Mouse (Mus musculus) spleen, adult 2 months (tissue): ENCODE results near the gene Morc1. TPM values are rescaled to one million over a fixed set of nuclear protein-coding genes. Genes with fewer than 3 reads are reported as not detected.

Experiments
- DNase-seq, 2 experiments: peaks; one replicate each; pipeline versions ENCODE4 v3.0.0 to v3.0.0-alpha.2; 2012 to 2021; ENCODE audit warnings: low spot score in 2 of 2, low read depth in 1 of 2
- H3K27ac ChIP-seq: fragments of 200-500 bp; 2 replicates; pipeline ENCODE4 v1.5.1; 2012; ENCODE audit warnings: low read length, inconsistent platforms; ENCODE audit not compliant: insufficient read depth
- H3K27me3 ChIP-seq: fragments of 200-500 bp; 2 replicates; pipeline ENCODE4 v1.6.1; 2012; ENCODE audit warnings: mild to moderate bottlenecking, moderate library complexity, low read length, inconsistent platforms; ENCODE audit not compliant: control insufficient read depth, insufficient read depth
- H3K36me3 ChIP-seq: fragments of 200-500 bp; 2 replicates; pipeline ENCODE4 v1.6.1; 2012; ENCODE audit warnings: mild to moderate bottlenecking, low read length, inconsistent platforms; ENCODE audit not compliant: control insufficient read depth, insufficient read depth
- H3K4me1 ChIP-seq: fragments of 200-500 bp; 2 replicates; pipeline ENCODE4 v1.6.1; 2011; ENCODE audit warnings: inconsistent platforms; ENCODE audit not compliant: control insufficient read depth, insufficient read depth, insufficient read length
- H3K4me3 ChIP-seq: fragments of 200-500 bp; 2 replicates; pipeline ENCODE4 v1.5.1; 2011; ENCODE audit warnings: mild to moderate bottlenecking, inconsistent platforms; ENCODE audit not compliant: insufficient read depth, insufficient read length; ENCODE audit errors: extremely low read depth
- CTCF ChIP-seq: fragments of 200-500 bp; IDR thresholded peaks from 2 replicates; pipeline ENCODE4 v1.5.1; 2011; ENCODE audit warnings: mild to moderate bottlenecking, inconsistent platforms; ENCODE audit not compliant: insufficient read depth, insufficient read length, insufficient replicate concordance; ENCODE audit errors: extremely low read depth
- POLR2A ChIP-seq: fragments of 200-500 bp; IDR thresholded peaks from 2 replicates; pipeline ENCODE4 v1.6.1; 2011; ENCODE audit warnings: low read depth, low read length, inconsistent platforms
- WGBS: fragments of 180-500 bp; shearing (Covaris S2); methylation state at CpG from one replicate; pipeline ENCODE4 v1.1.7; 2018; 5-methylcytosine and 5-hydroxymethylcytosine counted together
- polyA plus RNA-seq: library from polyadenylated mRNA; depleted of rRNA; stranded (reverse); fragments of >200 nt; gene quantifications from 2 replicates; pipeline ENCODE4 v1.2.3, GENCODE M21; 2012

Gene Morc1
- polyA plus RNA-seq, 1 experiment: not detected

GRCm38 (mm10) chr16:48473396-48473795 is 42.4 kb downstream of the Morc1 start:
- TF ChIP-seq POLR2A: no peak
- Histone ChIP-seq H3K4me1 (no peaks in the 10 kb centered on the region), H3K27ac (no peak overlapping the region), H3K27me3 (no peaks in the 10 kb centered on the region), H3K4me3 (no peak overlapping the region), H3K36me3 (no peaks in the 10 kb centered on the region)
- no peak for DNase-seq
- WGBS: 92% methylated on average over 10 of the region's 10 CpGs

- Histone ChIP-seq H3K4me3 (no peak overlapping the region), H3K4me1 (no peaks in the 10 kb centered on the region), H3K27ac (no peak overlapping the region), H3K27me3 (no peaks in the 10 kb centered on the region), H3K36me3 (no peaks in the 10 kb centered on the region)
- TF ChIP-seq POLR2A (no peak), CTCF (no peak)
- no peak for DNase-seq
- WGBS: 52% methylated on average over 4 of the region's 4 CpGs
These were observed 44.1 kb downstream of the Morc1 start for GRCm38 (mm10) chr16:48474896-48475802.

GRCm38 (mm10) chr16:48479266-48479848 is 48.3 kb downstream of the Morc1 start:
- no peak for DNase-seq
- 84% methylated on average over 8 of the region's 8 CpGs for WGBS

GRCm38 (mm10) chr16:48516776-48517499 is 85.9 kb downstream of the Morc1 start:
- DNase-seq: no peak
- H3K27me3 ChIP-seq: no peaks in the 10 kb centered on the region
- no peaks in the 10 kb centered on the region for H3K4me1 ChIP-seq
- H3K4me3 ChIP-seq: no peak overlapping the region
- no peak overlapping the region for H3K27ac ChIP-seq
- TF ChIP-seq CTCF: no peak
- TF ChIP-seq POLR2A: no peak
- no peaks in the 10 kb centered on the region for H3K36me3 ChIP-seq
- 83% methylated on average over 5 of the region's 5 CpGs for WGBS

More at GRCm38 (mm10) chr16:48479266-48479848, 48.3 kb downstream of the Morc1 start:
- Histone ChIP-seq H3K4me1 (no peaks in the 10 kb centered on the region), H3K27ac (no peak overlapping the region), H3K4me3 (no peak overlapping the region), H3K27me3 (no peaks in the 10 kb centered on the region), H3K36me3 (no peaks in the 10 kb centered on the region)
- TF ChIP-seq CTCF (no peak), POLR2A (no peak)

GRCm38 (mm10) chr16:48519569-48519968 is 88.5 kb downstream of the Morc1 start:
- H3K27ac ChIP-seq: no peak overlapping the region
- H3K4me1 ChIP-seq: no peaks in the 10 kb centered on the region
- H3K36me3 ChIP-seq: no peaks in the 10 kb centered on the region
- no peak for TF ChIP-seq POLR2A
- TF ChIP-seq CTCF: no peak
- H3K27me3 ChIP-seq: no peaks in the 10 kb centered on the region
- no peak for DNase-seq
- H3K4me3 ChIP-seq: no peak overlapping the region

- H3K27ac ChIP-seq: no peak overlapping the region
- no peak overlapping the region for H3K4me3 ChIP-seq
- 90% methylated on average over 5 of the region's 5 CpGs for WGBS
- no peaks in the 10 kb centered on the region for H3K27me3 ChIP-seq
- no peaks in the 10 kb centered on the region for H3K4me1 ChIP-seq
- TF ChIP-seq CTCF (no peak), POLR2A (no peak)
- no peak for DNase-seq
- no peaks in the 10 kb centered on the region for H3K36me3 ChIP-seq
These were observed 106.1 kb downstream of the Morc1 start for GRCm38 (mm10) chr16:48537108-48537507.
